Mouse (Mus musculus) activated CD4-positive, CD25-positive, alpha-beta regulatory T cell (primary cell): Measurements from ENCODE around the gene Gsdma2. TPM values are rescaled to one million over a fixed set of nuclear protein-coding genes. Genes with fewer than 3 reads are reported as not detected.

Source experiments
- polyA plus RNA-seq, 2 experiments: library from polyadenylated mRNA; unstranded; fragments of 100-300 nt; shearing (Covaris generic); gene quantifications; one replicate each; pipeline ENCODE4 v1.2.1; 2017

Gsdma2 gene
- under 1 TPM in 1 of 2 experiments, not detected in 1; 0.45 TPM for polyA plus RNA-seq

DNA sequence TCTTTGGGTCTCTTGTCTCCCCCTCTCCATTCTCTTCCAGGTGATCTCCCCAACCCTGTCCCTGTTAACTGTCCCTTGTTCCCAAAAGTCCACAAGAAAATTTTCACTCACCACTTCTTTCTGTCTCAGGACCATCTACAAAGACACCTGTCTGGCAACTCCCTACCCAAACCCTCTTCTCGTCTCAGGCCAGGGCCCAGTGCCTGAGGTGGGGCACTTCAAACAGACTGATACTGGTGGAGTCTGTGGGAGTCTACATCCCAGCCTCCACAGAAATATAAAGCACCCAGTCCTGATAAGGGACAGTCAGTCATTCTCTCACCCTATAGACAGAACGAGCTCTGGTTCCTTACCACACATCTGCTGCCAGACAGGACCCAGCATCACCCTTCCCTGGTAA, at the start of gene Gsdma2:
Gene Gsdma2, plus strand, starts transcription at position 301 of the 400 bp plus-strand sequence.

DNA sequence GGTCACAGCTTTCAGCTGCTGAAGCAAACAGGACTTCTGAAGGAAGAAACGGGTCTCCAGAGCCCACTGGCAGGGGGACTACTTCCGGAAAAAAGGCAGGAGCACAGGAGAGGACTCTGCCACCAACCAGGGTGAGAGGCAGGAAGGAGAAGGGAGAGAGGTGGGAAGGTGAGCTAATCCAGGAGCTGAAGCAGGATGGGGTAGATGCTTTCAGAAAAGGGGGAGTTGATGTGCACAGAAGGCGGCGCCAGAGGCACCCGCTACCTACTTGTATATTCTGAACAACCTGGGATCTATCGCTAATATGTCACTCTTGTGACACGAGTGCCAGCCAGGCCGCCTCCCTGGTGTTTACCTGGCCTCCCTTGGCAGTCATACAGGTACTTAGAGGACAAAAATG, 48.6 kb upstream of the Gsdma2 start, which contains the start of gene Lrrc3c:
Gene Lrrc3c, plus strand, starts transcription at position 301 of the 400 bp plus-strand sequence.

DNA sequence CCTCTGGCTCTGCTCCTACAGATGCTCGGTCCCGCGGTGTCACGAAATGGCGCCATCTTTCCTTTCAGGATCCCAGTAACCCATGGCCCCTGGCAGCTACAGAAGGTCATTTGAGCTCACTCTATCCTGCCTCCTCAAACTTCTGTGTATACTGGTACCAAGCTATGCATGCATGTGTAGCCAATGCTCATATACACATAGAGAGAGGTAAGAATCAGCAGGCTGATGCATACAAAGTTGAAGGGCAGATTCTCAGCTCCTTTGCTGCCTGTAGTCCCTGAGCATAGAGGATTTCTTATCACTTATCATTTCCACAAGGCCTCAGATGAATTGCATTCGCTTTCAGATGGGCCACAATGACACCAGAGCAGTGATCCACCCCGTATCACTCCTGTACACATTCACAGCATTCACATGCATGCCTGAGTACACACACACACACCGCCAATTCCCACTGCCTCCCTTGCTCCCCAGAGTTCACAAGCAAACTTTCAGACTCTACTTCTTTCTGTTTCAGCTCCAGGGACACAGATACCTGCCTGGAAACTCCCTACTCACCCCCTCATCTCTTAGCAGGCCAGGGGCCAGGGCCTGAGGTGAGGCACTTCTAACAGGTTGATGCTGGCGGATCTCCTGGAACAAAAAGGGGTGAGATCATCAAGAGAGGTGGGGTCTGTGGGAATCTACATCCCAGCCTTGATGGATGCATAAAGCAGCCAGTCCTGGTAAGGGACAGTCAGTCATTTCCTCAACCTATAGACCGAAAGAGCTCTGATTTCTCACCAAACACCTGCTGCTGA, 20.7 kb upstream of the Gsdma2 start, which contains the start of the genes Gm12355 and Gsdma3:
Gene Gm12355, minus strand, starts transcription at position 51 of the 800 bp plus-strand sequence.
Gene Gsdma3, plus strand, starts transcription at position 750 of the 800 bp plus-strand sequence.

DNA sequence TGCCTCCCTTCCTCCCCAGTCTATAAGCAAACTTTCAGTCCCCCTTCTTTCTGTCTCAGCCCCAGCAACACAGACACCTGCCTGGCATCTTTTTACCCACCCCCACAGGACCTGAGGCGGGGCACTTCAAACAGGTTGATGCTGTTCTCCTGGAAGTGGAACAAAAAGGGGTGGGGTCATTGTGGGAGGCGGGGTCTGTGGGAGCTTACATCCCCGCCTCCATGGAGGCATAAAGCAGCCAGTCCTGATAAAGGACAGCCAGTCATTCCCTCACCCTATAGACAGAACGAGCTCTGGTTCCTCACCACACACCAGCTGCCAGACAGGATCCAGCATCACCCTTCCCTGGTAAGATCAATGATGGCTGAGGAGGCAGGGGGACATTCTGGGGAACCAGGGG, 17.5 kb downstream of the Gsdma2 start, which contains the start of gene Gsdma:
Gene Gsdma, plus strand, starts transcription at position 261 of the 400 bp plus-strand sequence.

DNA sequence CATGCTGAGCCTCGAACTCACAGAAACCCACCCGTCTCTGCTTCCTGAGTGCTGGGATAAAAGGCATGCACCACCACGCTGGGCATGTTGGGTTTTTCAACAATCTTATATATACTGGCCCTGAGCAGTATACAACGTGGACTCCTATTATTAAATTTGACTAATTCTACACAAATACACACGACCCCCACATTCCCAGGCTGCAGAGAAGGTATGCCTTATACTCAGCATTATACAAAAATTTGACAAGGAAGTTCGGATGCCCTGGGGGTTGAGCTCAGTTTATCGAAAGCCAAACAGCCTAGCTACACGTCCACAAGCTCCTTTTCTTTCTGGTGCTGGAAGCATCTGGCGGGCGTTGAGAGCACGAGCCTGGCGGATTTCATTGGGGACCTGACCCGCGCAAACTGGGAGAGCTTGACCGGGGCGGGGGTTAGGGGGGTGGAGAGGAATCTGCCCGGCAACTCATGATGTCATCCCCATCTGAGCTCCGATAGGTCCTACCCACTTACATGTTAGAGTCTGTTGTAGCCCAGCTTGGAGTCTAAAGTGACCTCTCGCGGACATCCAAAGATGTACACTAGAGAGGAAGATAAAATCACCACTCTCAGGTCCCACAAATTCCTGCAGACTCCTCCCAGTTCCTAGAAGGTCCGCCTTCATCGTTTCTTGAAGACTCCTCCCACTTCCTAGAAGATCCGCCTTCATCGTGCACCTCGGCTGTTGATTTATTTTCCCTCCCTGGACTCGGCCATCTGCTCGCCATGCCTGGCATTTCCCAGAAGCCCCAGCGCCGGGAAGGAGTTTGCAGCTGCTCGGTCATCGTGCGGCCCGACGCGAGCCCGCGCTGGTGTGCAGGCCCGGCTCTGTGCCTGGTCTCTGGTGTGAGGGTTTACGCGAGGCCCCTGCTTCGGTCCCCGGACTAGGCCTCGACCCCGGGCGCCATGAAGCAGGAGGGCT, 35.5 kb downstream of the Gsdma2 start, which contains the start of gene Psmd3:
Gene Psmd3, plus strand, starts transcription at position 769 of the 960 bp plus-strand sequence.

DNA sequence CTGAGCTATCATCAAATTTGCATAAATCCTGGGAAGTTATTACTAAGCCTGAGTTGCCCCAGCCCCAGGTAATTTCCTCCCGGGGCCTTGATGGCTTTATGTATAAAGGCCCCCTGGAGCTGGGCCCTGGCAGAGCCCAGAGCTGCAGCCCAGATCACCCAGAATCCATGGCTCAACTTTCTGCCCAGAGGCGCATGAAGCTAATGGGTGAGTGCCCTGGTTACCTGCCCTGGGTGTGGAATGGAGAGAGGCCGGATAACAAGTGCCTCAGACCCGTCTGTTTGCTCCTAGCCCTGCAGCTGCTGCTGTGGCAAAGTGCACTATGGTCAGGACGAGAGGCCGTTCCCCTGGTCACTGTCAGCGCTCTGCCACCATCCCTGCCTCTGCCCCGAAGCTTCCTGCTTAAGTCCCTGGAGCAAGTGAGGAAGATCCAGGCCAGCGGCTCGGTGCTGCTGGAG, 54.7 kb downstream of the Gsdma2 start, which contains the start of gene Csf3:
Gene Csf3, plus strand, starts transcription at position 51 of the 458 bp plus-strand sequence.

Other genes starting within 250 kb of the Gsdma2 start
- gene Pgap3, start 246.3 kb upstream of the Gsdma2 start, polyA plus RNA-seq, result 10 to 100 TPM in 1 of 2 experiments, 1 to 10 TPM in 1; 5.4 to 11.7 TPM
- under 1 TPM in 1 of 2 experiments, not detected in 1; 0.99 TPM for gene Erbb2, start 234.3 kb upstream of the Gsdma2 start, polyA plus RNA-seq
- gene Mien1, start 207.8 kb upstream of the Gsdma2 start, polyA plus RNA-seq, result 100 to 1,000 TPM; 164 to 186 TPM
- 10 to 100 TPM in 1 of 2 experiments, 1 to 10 TPM in 1; 2.2 to 10.1 TPM for gene Grb7, start 200.4 kb upstream of the Gsdma2 start, polyA plus RNA-seq
- 100 to 1,000 TPM; 115 to 157 TPM for gene Ikzf3, start 100.7 kb upstream of the Gsdma2 start, polyA plus RNA-seq
- 1 to 10 TPM; 2.1 to 7.1 TPM for gene Zpbp2, start 95.7 kb upstream of the Gsdma2 start, polyA plus RNA-seq
- gene Ormdl3, start 59.4 kb upstream of the Gsdma2 start, polyA plus RNA-seq, result 10 to 100 TPM; 60.0 to 64.2 TPM
- not detected for gene Lrrc3c, start 48.5 kb upstream of the Gsdma2 start, polyA plus RNA-seq
- gene Gm12355, start 21.1 kb upstream of the Gsdma2 start, polyA plus RNA-seq, result 1 to 10 TPM; 4.5 to 5.4 TPM
- under 1 TPM in 1 of 2 experiments, not detected in 1; 0.23 TPM for gene Gsdma3, start 20.4 kb upstream of the Gsdma2 start, polyA plus RNA-seq
- gene Gsdma, start 17.6 kb downstream of the Gsdma2 start, polyA plus RNA-seq, result under 1 TPM in 1 of 2 experiments, not detected in 1; 0.29 TPM
- gene Psmd3, start 35.8 kb downstream of the Gsdma2 start, polyA plus RNA-seq, result 100 to 1,000 TPM; 120 to 151 TPM
- gene Csf3, start 54.5 kb downstream of the Gsdma2 start, polyA plus RNA-seq, result not detected
- gene Med24, start 82.7 kb downstream of the Gsdma2 start, polyA plus RNA-seq, result 10 to 100 TPM; 35.5 to 58.3 TPM
- gene Thra, start 93.9 kb downstream of the Gsdma2 start, polyA plus RNA-seq, result 1 to 10 TPM; 1.5 to 5.7 TPM
- gene Nr1d1, start 128.6 kb downstream of the Gsdma2 start, polyA plus RNA-seq, result 1 to 10 TPM in 1 of 2 experiments, under 1 TPM in 1; 0.90 to 4.9 TPM
- gene Msl1, start 148.8 kb downstream of the Gsdma2 start, polyA plus RNA-seq, result 10 to 100 TPM; 20.7 to 23.0 TPM
- 10 to 100 TPM; 57.3 to 71.1 TPM for gene Casc3, start 158.1 kb downstream of the Gsdma2 start, polyA plus RNA-seq
- under 1 TPM in 1 of 2 experiments, not detected in 1; 0.38 TPM for gene Rapgefl1, start 190.0 kb downstream of the Gsdma2 start, polyA plus RNA-seq
- 1 to 10 TPM; 3.2 to 4.3 TPM for gene Wipf2, start 216.9 kb downstream of the Gsdma2 start, polyA plus RNA-seq